Mouse (Mus musculus): ENCODE measurements around the gene Pcna.

GRCm38 (mm10) chr2:132251911-132252310, 1.2 kb downstream of the Pcna start:
- TF ChIP-seq POLR2A (IDR thresholded peaks at IDR 0.05; ENCODE audit: low read depth, low read length) (no peak), CTCF (IDR thresholded peaks at IDR 0.05; ENCODE audit: extremely low read depth, insufficient read depth, insufficient read length, insufficient replicate concordance) (no peak)
